ENCODE assay signal across 24 mouse cellular contexts in genomic region chr7:34981803-34982202, GRCm38 (mm10).
DNase-seq lines count a peak whose midpoint lies in the region; ATAC-seq and TF ChIP-seq lines count a peak whose summit lies in the region.
"Had no signal": no experiment of that assay in that cellular context is flagged by ENCODE, and none has a peak within 500 bp of the region (broad histone marks: within the 10 kb centered on the region; RNA-seq: fewer than 3 reads in every experiment).

No protein-coding gene starts in this region.

- no peak overlapping the region for H3K4me3 ChIP-seq in kidney, adult 2 months (ENCODE audit: insufficient read depth, low read depth, low read length)
- no peak overlapping the region for H3K4me3 ChIP-seq in kidney, embryonic 16.5 days (ENCODE audit: low read length)
- no peak overlapping the region for H3K4me3 ChIP-seq in ES-E14 (ENCODE audit: insufficient read depth in 1 of 2, low read depth in 1 of 2, low read length in 2 of 2, poor library complexity in 1 of 2, severe bottlenecking in 1 of 2)
- no peak overlapping the region for H3K4me3 ChIP-seq in liver, embryonic 13.5 days (replicated peaks)
- H3K4me3 ChIP-seq in hindbrain, embryonic 16.5 days (ENCODE audit: low read length), result no peak overlapping the region
- H3K4me3 ChIP-seq: forebrain, embryonic 13.5 days; heart, embryonic 13.5 days; limb, embryonic 12.5 days; lung, embryonic 15.5 days; midbrain, embryonic 10.5 days; midbrain, embryonic 15.5 days had no signal

- WGBS in kidney, adult 2 months, result 82% methylated on average over 10 of the region's 10 CpGs
- 90% methylated on average over 10 of the region's 10 CpGs for WGBS in kidney, embryonic 16.5 days
- 77% methylated on average over 10 of the region's 10 CpGs for WGBS in liver, embryonic 13.5 days (ENCODE audit: insufficient replicate concordance)
- 96% methylated on average over 10 of the region's 10 CpGs for WGBS in hindbrain, embryonic 16.5 days

- TF ChIP-seq CTCF in kidney, adult 2 months (conservative IDR thresholded peaks at IDR 0.05; ENCODE audit: insufficient read depth, insufficient read length, low read depth, low read length), result no peak

- no peak overlapping the region for H3K4me2 ChIP-seq in kidney, embryonic 16.5 days (replicated peaks; ENCODE audit: low read depth, low read length)
- H3K4me2 ChIP-seq in liver, embryonic 13.5 days, result no peak overlapping the region
- H3K4me2 ChIP-seq in hindbrain, embryonic 16.5 days (ENCODE audit: low read length), result no peak overlapping the region
- H3K4me2 ChIP-seq: forebrain, embryonic 13.5 days; heart, embryonic 13.5 days; hindbrain, embryonic 14.5 days; limb, embryonic 12.5 days; lung, embryonic 15.5 days; midbrain, embryonic 15.5 days had no signal

- no peak overlapping the region for H3K27ac ChIP-seq in kidney, adult 2 months (ENCODE audit: insufficient read depth, low read depth, low read length)
- no peak overlapping the region for H3K27ac ChIP-seq in kidney, embryonic 16.5 days (ENCODE audit: low read length)
- H3K27ac ChIP-seq in ES-E14 (ENCODE audit: insufficient read depth, low read depth, low read length, poor library complexity, severe bottlenecking), result no peak overlapping the region
- H3K27ac ChIP-seq in liver, embryonic 13.5 days, result peak overlapping the region; percentile 71
- H3K27ac ChIP-seq in hindbrain, embryonic 16.5 days (ENCODE audit: low read depth, low read length), result no peak overlapping the region
- H3K27ac ChIP-seq: forebrain, embryonic 13.5 days; heart, embryonic 13.5 days; hindbrain, embryonic 14.5 days; limb, embryonic 12.5 days; lung, embryonic 15.5 days; midbrain, embryonic 10.5 days; midbrain, embryonic 15.5 days had no signal

- ATAC-seq in kidney, embryonic 16.5 days (ENCODE audit: low FRiP score, low TSS enrichment), result no peak
- peak; percentile 34; the same call in 1 of the 2 replicates for ATAC-seq in liver, embryonic 13.5 days (ENCODE audit: low read depth)
- no peak for ATAC-seq in hindbrain, embryonic 16.5 days
- ATAC-seq: activated CD4-positive, CD25-positive, alpha-beta regulatory T cell, adult 4 months; CD4-positive, CD25-positive, alpha-beta regulatory T cell, adult 4 months; forebrain, embryonic 13.5 days; inflammation-experienced regulatory T-cells, adult 6 months; midbrain, embryonic 15.5 days had no signal

- no peaks in the 10 kb centered on the region for H3K27me3 ChIP-seq in kidney, adult 2 months (replicated peaks; ENCODE audit: control insufficient read depth, insufficient read depth, low read length)
- H3K27me3 ChIP-seq in kidney, embryonic 16.5 days (ENCODE audit: insufficient read depth, low read length), result no peaks in the 10 kb centered on the region
- no peaks in the 10 kb centered on the region for H3K27me3 ChIP-seq in liver, embryonic 13.5 days
- no peaks in the 10 kb centered on the region for H3K27me3 ChIP-seq in hindbrain, embryonic 16.5 days (replicated peaks; ENCODE audit: control insufficient read depth, insufficient read depth, low read length)
- H3K27me3 ChIP-seq: forebrain, embryonic 13.5 days; heart, embryonic 13.5 days; limb, embryonic 12.5 days; lung, embryonic 15.5 days; midbrain, embryonic 15.5 days had no signal

- TF ChIP-seq POLR2A in kidney, adult 2 months (IDR thresholded peaks at IDR 0.05; ENCODE audit: low read depth, low read length), result no peak

- DNase-seq in kidney, adult 2 months, result peak; percentile 31
- DNase-seq in ES-E14 (ENCODE audit: low read depth, low spot score), result no peak
- DNase-seq in c-Kit-negative CD71-positive TER-119-positive erythroid progenitor cells, embryonic 14.5 days (ENCODE audit: low read depth, low spot score), result peak; percentile 51
- peak; percentile 31 for DNase-seq in liver, embryonic 13.5 days
- DNase-seq in cerebellum, postnatal 10 days, result no peak
- no peak for DNase-seq in testis, postnatal 10 days (ENCODE audit: low spot score)
- DNase-seq: adrenal gland, adult 2 months; cerebellum, adult 11 months; cerebellum, adult 9-11 months; gastrocnemius, postnatal 14 days; heart, postnatal 10 days; kidney, adult 11 months had no signal

- in situ Hi-C loops in ES-E14 (cut with MboI; ENCODE audit: low sequenced_read_pairs in 2 of 2, unreplicated experiment in 2 of 2), result no loop called here

- H3K9ac ChIP-seq in kidney, embryonic 16.5 days (replicated peaks; ENCODE audit: low read length), result no peak overlapping the region
- H3K9ac ChIP-seq in ES-E14 (ENCODE audit: insufficient read depth, low read depth, low read length, poor library complexity, severe bottlenecking), result no peak overlapping the region
- no peak overlapping the region for H3K9ac ChIP-seq in liver, embryonic 13.5 days
- H3K9ac ChIP-seq in hindbrain, embryonic 16.5 days (ENCODE audit: low read depth, low read length), result no peak overlapping the region
- H3K9ac ChIP-seq: forebrain, embryonic 13.5 days; heart, embryonic 13.5 days; hindbrain, embryonic 14.5 days; limb, embryonic 12.5 days; lung, embryonic 15.5 days; midbrain, embryonic 15.5 days had no signal

- no peaks in the 10 kb centered on the region for H3K9me3 ChIP-seq in kidney, embryonic 16.5 days (ENCODE audit: low read length)
- no peaks in the 10 kb centered on the region for H3K9me3 ChIP-seq in ES-E14 (ENCODE audit: control insufficient read depth, insufficient read depth, low read depth, low read length)
- no peaks in the 10 kb centered on the region for H3K9me3 ChIP-seq in liver, embryonic 13.5 days (replicated peaks)
- H3K9me3 ChIP-seq in hindbrain, embryonic 16.5 days (ENCODE audit: control insufficient read depth, low read length), result no peaks in the 10 kb centered on the region
- H3K9me3 ChIP-seq: forebrain, embryonic 13.5 days; heart, embryonic 13.5 days; limb, embryonic 12.5 days; lung, embryonic 15.5 days; midbrain, embryonic 10.5 days; midbrain, embryonic 15.5 days had no signal

- peaks cover 5% of the 10 kb centered on the region; the same call in 1 of the 2 replicates for H3K4me1 ChIP-seq in kidney, adult 2 months (ENCODE audit: control insufficient read depth, insufficient read depth, low read length)
- peaks cover 24% of the 10 kb centered on the region for H3K4me1 ChIP-seq in kidney, embryonic 16.5 days (ENCODE audit: insufficient read depth, low read length)
- H3K4me1 ChIP-seq in ES-E14 (ENCODE audit: control insufficient read depth in 2 of 2, insufficient read depth in 2 of 2, low read length in 2 of 2, poor library complexity in 1 of 2), result peaks cover 0 to 6% of the 10 kb centered on the region in 2 experiments; a peak in 1 of 4 replicates
- peaks cover 62% of the 10 kb centered on the region for H3K4me1 ChIP-seq in liver, embryonic 13.5 days (replicated peaks)
- H3K4me1 ChIP-seq in hindbrain, embryonic 16.5 days (ENCODE audit: control insufficient read depth, insufficient read depth, low read depth, low read length), result peaks cover 4% of the 10 kb centered on the region; the same call in 1 of the 2 replicates
- H3K4me1 ChIP-seq: lung, embryonic 15.5 days had no signal

- no peaks in the 10 kb centered on the region for H3K36me3 ChIP-seq in kidney, adult 2 months (ENCODE audit: control insufficient read depth, insufficient read depth, low read length)
- peaks cover 5% of the 10 kb centered on the region for H3K36me3 ChIP-seq in kidney, embryonic 16.5 days (ENCODE audit: insufficient read depth, low read length)
- peaks cover 6% of the 10 kb centered on the region; the same call in 1 of the 2 replicates for H3K36me3 ChIP-seq in ES-E14 (ENCODE audit: control insufficient read depth, insufficient read depth, low read length, poor library complexity, severe bottlenecking)
- peaks cover 10% of the 10 kb centered on the region for H3K36me3 ChIP-seq in liver, embryonic 13.5 days
- H3K36me3 ChIP-seq in hindbrain, embryonic 16.5 days (ENCODE audit: control insufficient read depth, insufficient read depth, low read length), result no peaks in the 10 kb centered on the region
- H3K36me3 ChIP-seq: lung, embryonic 15.5 days; midbrain, embryonic 15.5 days had no signal

TF ChIP-seq in ES-E14, 5 proteins besides CTCF, POLR2A, EP300 and RAD21:
- TF ChIP-seq CHD2 (IDR thresholded peaks at IDR 0.05; ENCODE audit: low read depth, low read length) (no peak), ZNF384 (IDR thresholded peaks at IDR 0.05; ENCODE audit: low read depth, low read length) (no peak), ZC3H11A (IDR thresholded peaks at IDR 0.05; ENCODE audit: borderline replicate concordance, low read depth, low read length) (no peak), MAFK (IDR thresholded peaks at IDR 0.05; ENCODE audit: insufficient read depth, low read depth, low read length) (peak; percentile 58)

Comparison
In these comparisons a context has a peak if more than half of its experiments do, and no peak if none do; other contexts are left out.
1. DNase-seq: peak in kidney, adult 2 months (single experiment), c-Kit-negative CD71-positive TER-119-positive erythroid progenitor cells, embryonic 14.5 days (single experiment) and liver, embryonic 13.5 days (single experiment); none in ES-E14 (single experiment), cerebellum, postnatal 10 days (0 of 2) and testis, postnatal 10 days (single experiment).